Mouse (Mus musculus): ENCODE measurements around the gene Syt7.

- no peak for TF ChIP-seq CTCF (IDR thresholded peaks at IDR 0.05; ENCODE audit: insufficient read depth, low read length)
- no peak for TF ChIP-seq POLR2A (IDR thresholded peaks at IDR 0.05; ENCODE audit: borderline replicate concordance, extremely low read depth, low read depth, low read length)
Measured at GRCm38 (mm10) chr19:10455437-10455806, 66.5 kb downstream of the Syt7 start.
